8 mouse cellular contexts compared by ENCODE assay signal in genomic region chr15:90679760-90680579, GRCm38 (mm10). TPM values are rescaled to one million over a fixed set of nuclear protein-coding genes. Genes with fewer than 3 reads are reported as not detected.
DNase-seq lines count a peak whose midpoint lies in the region; ATAC-seq lines count a peak whose summit lies in the region.

No protein-coding gene starts in this region.

- no peaks in the 10 kb centered on the region for H3K27me3 ChIP-seq in intestine, embryonic 15.5 days (replicated peaks)

- peak overlapping the region; percentile 52; the same call in 1 of the 2 replicates for H3K27ac ChIP-seq in intestine, embryonic 15.5 days

- ATAC-seq in intestine, embryonic 15.5 days: peak; percentile 91

- intact Hi-C loops in left cerebral cortex, postnatal 4 days (cut with DNase I): loop anchor here (2.0 to 10.0 kb wide), 4 partner anchors 75 to 428 kb away; no protein-coding TSS in a partner anchor

- no peaks in the 10 kb centered on the region for H3K9me3 ChIP-seq in intestine, embryonic 15.5 days

- WGBS in intestine, embryonic 15.5 days: 3% methylated on average over 36 of the region's 36 CpGs

- H3K36me3 ChIP-seq in intestine, embryonic 15.5 days: no peaks in the 10 kb centered on the region

- peak overlapping the region; percentile 64 for H3K9ac ChIP-seq in intestine, embryonic 15.5 days

- H3K4me1 ChIP-seq in intestine, embryonic 15.5 days (replicated peaks): 0 out of 2 replicates have a peak, but pooled peaks cover 3% of the 10 kb centered on the region

- H3K4me3 ChIP-seq in intestine, embryonic 15.5 days (replicated peaks): peak overlapping the region; percentile 62

- DNase-seq in adrenal gland, postnatal 25 days: peak; percentile 69
- peak; percentile 58 for DNase-seq in embryo, embryonic 11.5 days (ENCODE audit: low read depth, low spot score)
- peak; percentile 28 to 44 for DNase-seq in gastrocnemius, postnatal 4 days (ENCODE audit: low spot score in 2 of 2)
- DNase-seq in left cerebral cortex, postnatal 4 days: peak; percentile 60
- peak; percentile 76 for DNase-seq in mesoderm, embryonic 11.5 days (ENCODE audit: low read depth, low spot score)
- peak; percentile 80 for DNase-seq in right cerebral cortex, postnatal 4 days
- no peak for DNase-seq in natural killer cell, adult 2 months (ENCODE audit: low spot score in 2 of 2)

- H3K4me2 ChIP-seq in intestine, embryonic 15.5 days (replicated peaks): peak overlapping the region; percentile 93

RNA-seq across cellular contexts. Expression of gene Cpne8, which starts 0.7 kb away (rescaled TPM):
- total RNA-seq in adrenal gland, postnatal 25 days (2021): 4.8 and 7.4 TPM in 2 replicates
- total RNA-seq in gastrocnemius, postnatal 4 days (2021): 1 to 10 TPM; 4.2 to 5.1 TPM
- 39.0 and 39.2 TPM in 2 replicates for polyA plus RNA-seq in intestine, embryonic 15.5 days (2015; fragmentation: Nextera tagmentation; extraction: Ambion mirVana)
- total RNA-seq in left cerebral cortex, postnatal 4 days (2021): 10 to 100 TPM; 24.2 to 25.6 TPM

Comparison
In these comparisons a context has a peak if more than half of its experiments do, and no peak if none do; other contexts are left out.
1. DNase-seq: peak in adrenal gland, postnatal 25 days (single experiment), embryo, embryonic 11.5 days (single experiment), gastrocnemius, postnatal 4 days (2 of 2), left cerebral cortex, postnatal 4 days (single experiment), mesoderm, embryonic 11.5 days (single experiment) and right cerebral cortex, postnatal 4 days (single experiment); none in natural killer cell, adult 2 months (0 of 2).